Mouse (Mus musculus): ENCODE data around the gene Kat6b. TPM values are rescaled to one million over a fixed set of nuclear protein-coding genes. Genes with fewer than 3 reads are reported as not detected.

The Kat6b gene
- total and polyA plus RNA-seq, 3 experiments, result 2.3 to 10.9 (median 8.0) TPM

- TF ChIP-seq MYC (IDR thresholded peaks at IDR 0.05; ENCODE audit: low read depth, low read length) (no peak), MAFK (IDR thresholded peaks at IDR 0.05; ENCODE audit: insufficient replicate concordance, low read length) (no peak), NRF1 (IDR thresholded peaks at IDR 0.05; ENCODE audit: low read depth, low read length) (no peak), SIN3A (IDR thresholded peaks at IDR 0.05; ENCODE audit: low read length) (no peak), ZC3H11A (IDR thresholded peaks at IDR 0.05; ENCODE audit: low read depth, low read length) (no peak), POLR2A (IDR thresholded peaks at IDR 0.05; ENCODE audit: low read depth, low read length) (no peak), BHLHE40 (IDR thresholded peaks at IDR 0.05; ENCODE audit: low read depth, low read length) (no peak), PAX5 (IDR thresholded peaks at IDR 0.05; ENCODE audit: low read length) (no peak), E2F4 (IDR thresholded peaks at IDR 0.05; ENCODE audit: insufficient replicate concordance, low read depth, low read length) (no peak), MAZ (IDR thresholded peaks at IDR 0.05; ENCODE audit: low read depth, low read length) (no peak), IRF4 (IDR thresholded peaks at IDR 0.05; ENCODE audit: low read depth, low read length) (no peak), TBP (conservative IDR thresholded peaks at IDR 0.05; ENCODE audit: low read depth, low read length) (no peak), USF2 (conservative IDR thresholded peaks at IDR 0.05; ENCODE audit: low read depth, low read length) (no peak), EP300 (IDR thresholded peaks at IDR 0.05; ENCODE audit: low read length) (no peak)
- H3K4me1 ChIP-seq (ENCODE audit: control insufficient read depth in 1 of 2, insufficient read depth in 2 of 2), result peaks cover 3 to 4% of the 10 kb centered on the region in 2 experiments; a peak in 1 of 4 replicates
- H3K27ac ChIP-seq (ENCODE audit: insufficient read depth, low read depth), result no peak overlapping the region
- no peak overlapping the region for H3K4me3 ChIP-seq (replicated peaks in 1 of 3; ENCODE audit: low read depth in 2 of 3, low read length in 2 of 3, poor library complexity in 1 of 3)
- dilution Hi-C loops (cut with MboI; ENCODE audit: extremely low pct_ligation_motif_present, extremely low pct_unique_long_range_greater_than_20kb, low sequenced_read_pairs) (no loop called here), in situ Hi-C loops (cut with MboI; ENCODE audit: low pct_ligation_motif_present, low pct_unique_long_range_greater_than_20kb, low sequenced_read_pairs) (loop anchor here (10.0 kb wide), 2 partner anchors 74 to 464 kb away; no protein-coding TSS in a partner anchor)
- H3K36me3 ChIP-seq (replicated peaks in 1 of 2; ENCODE audit: control insufficient read depth in 1 of 2, insufficient read depth in 1 of 2, low read length in 1 of 2), result peaks cover 7 to 11% of the 10 kb centered on the region in 2 experiments
- no peaks in the 10 kb centered on the region; the same call in 1 of the 2 replicates for H3K79me2 ChIP-seq (replicated peaks; ENCODE audit: control insufficient read depth, extremely low read depth, insufficient read depth, poor library complexity, severe bottlenecking)
- H3K4me2 ChIP-seq (ENCODE audit: insufficient read depth, low read depth, poor library complexity, severe bottlenecking), result no peak overlapping the region
- H3K27me3 ChIP-seq (replicated peaks), result no peaks in the 10 kb centered on the region
- no peak overlapping the region for H3K9ac ChIP-seq (ENCODE audit: insufficient read depth, low read depth)
- H3K9me3 ChIP-seq (replicated peaks; ENCODE audit: low read length), result no peaks in the 10 kb centered on the region
- no peak for DNase-seq (ENCODE audit: extremely low read depth)
Measured at GRCm38 (mm10) chr14:21608886-21609285, 127.7 kb downstream of the Kat6b start.

- Histone ChIP-seq H3K9me3 (replicated peaks; ENCODE audit: low read length) (no peaks in the 10 kb centered on the region), H3K4me3 (replicated peaks in 1 of 3; ENCODE audit: low read depth in 2 of 3, low read length in 2 of 3, poor library complexity in 1 of 3) (no peak overlapping the region), H3K36me3 (replicated peaks in 1 of 2; ENCODE audit: control insufficient read depth in 1 of 2, insufficient read depth in 1 of 2, low read length in 1 of 2) (peaks cover 7 to 15% of the 10 kb centered on the region in 2 experiments), H3K4me2 (ENCODE audit: insufficient read depth, low read depth, poor library complexity, severe bottlenecking) (no peak overlapping the region), H3K79me2 (replicated peaks; ENCODE audit: control insufficient read depth, extremely low read depth, insufficient read depth, poor library complexity, severe bottlenecking) (no peaks in the 10 kb centered on the region; the same call in 1 of the 2 replicates), H3K4me1 (ENCODE audit: control insufficient read depth in 1 of 2, insufficient read depth in 2 of 2) (peaks cover 6 to 7% of the 10 kb centered on the region in 2 experiments; a peak in 2 of 4 replicates), H3K27ac (ENCODE audit: insufficient read depth, low read depth) (no peak overlapping the region), H3K27me3 (replicated peaks) (no peaks in the 10 kb centered on the region), H3K9ac (ENCODE audit: insufficient read depth, low read depth) (no peak overlapping the region)
- dilution Hi-C loops (cut with MboI; ENCODE audit: extremely low pct_ligation_motif_present, extremely low pct_unique_long_range_greater_than_20kb, low sequenced_read_pairs), result no loop called here
- no peak for TF ChIP-seq IRF4 (IDR thresholded peaks at IDR 0.05; ENCODE audit: low read depth, low read length)
- no peak for TF ChIP-seq ZMIZ1 (IDR thresholded peaks at IDR 0.05; ENCODE audit: low read depth, low read length)
- TF ChIP-seq CTCF (conservative IDR thresholded peaks at IDR 0.05 in 1 of 2, IDR thresholded peaks at IDR 0.05 in 1 of 2; ENCODE audit: low read depth in 2 of 2, low read length in 2 of 2), result peak; percentile 61 to 75
- peak; percentile 77 for TF ChIP-seq SMC3 (IDR thresholded peaks at IDR 0.05; ENCODE audit: low read depth, low read length)
- peak; percentile 67 for TF ChIP-seq RAD21 (IDR thresholded peaks at IDR 0.05; ENCODE audit: low read depth, low read length)
- in situ Hi-C loops (cut with MboI; ENCODE audit: low pct_ligation_motif_present, low pct_unique_long_range_greater_than_20kb, low sequenced_read_pairs), result no loop called here
- DNase-seq (ENCODE audit: extremely low read depth), result peak; percentile 58
Measured at GRCm38 (mm10) chr14:21610224-21610623, 129.0 kb downstream of the Kat6b start.

Measured in CH12.LX (cell line).